Mouse (Mus musculus) embryo, embryonic 11 days (tissue): ENCODE measurements around the gene Pcbp2.

ENCODE experiments used
- DNase-seq: peaks from one replicate; pipeline ENCODE4 v3.0.0-alpha.2; 2015

The Pcbp2 gene

DNA sequence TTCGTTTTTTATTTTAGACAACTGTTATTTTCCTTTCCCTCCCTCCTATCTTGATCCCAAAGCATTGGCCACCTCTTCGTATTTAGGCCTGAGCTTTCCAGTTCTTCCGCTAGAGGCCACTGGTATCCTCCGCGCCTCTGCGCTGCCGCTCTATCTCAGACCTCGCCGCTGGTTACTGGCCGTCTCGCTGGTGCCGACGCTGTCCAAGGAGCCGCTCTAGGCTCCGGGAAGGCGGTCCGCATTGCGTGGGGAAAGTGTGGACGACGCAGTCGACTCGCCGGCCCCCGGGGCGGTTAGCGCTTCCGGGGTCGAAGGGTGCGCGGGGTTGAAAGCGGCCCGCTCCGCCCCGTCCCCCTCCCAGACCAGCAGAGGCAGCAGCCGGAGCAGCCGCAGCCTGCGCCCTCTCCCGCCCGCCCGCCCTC lies at the start of gene Pcbp2:
Pcbp2 (plus strand) TSS at position 357 of the 422 bp plus-strand sequence.
- peak; percentile 99 for DNase-seq

DNA sequence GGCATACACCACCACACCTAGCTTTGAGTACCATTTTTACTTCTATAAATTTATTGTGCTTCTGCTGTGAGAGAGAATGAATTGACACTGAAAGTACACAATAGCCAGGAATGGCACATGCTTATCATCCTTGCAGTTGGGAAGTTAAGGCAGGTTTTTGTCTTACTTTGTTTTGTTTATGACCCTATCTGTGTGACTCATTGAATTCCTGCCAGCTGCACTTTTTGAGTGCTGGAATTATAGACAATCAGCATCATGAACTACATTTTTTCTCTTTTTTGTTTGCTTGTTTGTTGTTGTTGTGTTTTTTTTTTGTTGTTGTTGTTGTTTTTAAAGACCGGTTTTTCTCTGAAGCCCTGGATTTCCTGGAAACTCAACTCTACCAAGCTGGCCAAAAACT lies 49.4 kb upstream of the Pcbp2 start:
- DNase-seq: no peak

DNA sequence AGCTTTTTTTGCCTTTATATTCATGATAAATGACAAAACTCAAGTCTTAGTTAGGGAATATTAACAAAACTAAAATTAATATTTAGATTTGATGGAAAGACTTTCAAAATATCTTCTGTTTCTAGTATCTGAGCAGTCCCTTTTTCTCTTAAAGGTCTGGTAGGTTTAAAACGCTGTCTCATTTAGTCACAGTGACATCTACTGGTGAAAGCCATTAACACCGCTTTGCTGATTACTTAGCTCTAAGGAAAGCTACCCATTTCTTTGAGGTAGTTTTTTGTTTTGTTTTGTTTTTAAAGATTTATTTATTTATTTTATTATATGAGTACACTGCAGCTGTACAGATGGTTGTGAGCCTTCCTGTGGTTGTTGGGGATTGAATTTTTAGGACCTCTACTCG lies 48.9 kb upstream of the Pcbp2 start:
- DNase-seq: peak; percentile 73

DNA sequence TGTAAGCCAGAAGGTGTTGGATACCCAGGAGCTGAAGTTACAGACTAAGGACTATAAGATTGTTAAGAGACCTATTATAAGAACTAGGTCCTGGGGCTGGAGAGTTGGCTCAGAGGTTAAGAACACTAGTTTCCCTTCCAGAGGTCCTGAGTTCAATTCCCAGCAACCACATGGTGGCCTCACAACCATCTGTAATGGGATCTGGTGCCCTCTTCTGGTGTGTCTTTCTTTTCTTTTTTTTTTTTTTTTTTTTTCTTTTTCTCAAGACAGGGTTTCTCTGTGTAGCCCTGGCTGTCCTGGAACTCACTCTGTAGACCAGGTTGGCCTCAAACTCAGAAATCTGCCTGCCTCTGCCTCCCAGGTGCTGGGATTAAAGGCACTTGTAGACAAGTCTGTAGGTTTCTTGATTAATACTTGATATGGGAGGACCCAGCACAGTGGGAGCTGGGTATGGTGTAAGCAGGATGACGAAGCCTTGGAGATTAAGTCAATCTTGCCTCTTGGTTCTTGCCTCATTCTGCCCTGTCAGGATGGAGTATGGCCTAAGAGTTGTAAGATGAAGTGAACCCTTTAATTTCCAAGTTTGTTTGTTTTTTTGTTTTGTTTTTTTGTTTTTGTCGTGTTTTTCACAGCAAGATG lies 46.6 kb upstream of the Pcbp2 start:
- DNase-seq: no peak

DNA sequence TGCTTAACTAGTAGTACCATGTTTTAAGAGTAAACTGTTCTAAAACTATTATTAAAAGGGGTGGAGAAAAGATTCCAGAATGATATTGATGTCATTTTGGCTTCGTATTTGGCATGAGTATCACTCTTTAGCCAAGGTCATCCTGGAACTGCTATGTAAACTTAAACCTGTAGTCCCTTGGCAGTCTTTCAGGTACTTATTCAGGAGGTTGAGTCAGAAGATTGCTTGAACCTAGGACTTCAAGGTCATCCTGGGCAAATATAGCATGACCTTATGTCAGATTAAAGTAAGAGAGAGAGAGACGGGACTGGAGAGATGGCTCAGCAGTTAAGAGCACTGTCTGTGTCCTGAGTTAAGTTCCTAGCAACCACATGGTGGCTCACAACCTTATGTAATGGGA lies 45.7 kb upstream of the Pcbp2 start:
- no peak for DNase-seq

DNA sequence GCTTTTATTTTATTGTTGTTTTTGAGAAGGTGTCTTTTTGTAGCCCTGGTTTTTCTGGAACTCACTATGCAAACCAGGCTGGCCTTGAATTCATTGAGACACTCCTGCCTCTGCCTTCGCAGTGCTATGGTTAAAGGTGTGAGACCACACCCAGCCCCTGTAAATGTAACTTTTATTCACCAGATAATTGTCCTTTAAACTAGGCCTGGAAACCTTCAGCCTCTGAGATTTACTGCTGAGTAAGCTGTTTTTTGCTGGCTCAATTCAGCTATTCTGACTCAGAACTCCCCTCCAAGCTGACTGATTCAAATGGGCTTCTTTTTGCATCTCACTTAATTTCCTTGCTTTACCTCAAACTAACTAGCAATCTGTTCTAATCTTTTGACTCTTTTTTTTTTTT lies 43.4 kb upstream of the Pcbp2 start:
- DNase-seq: no peak

DNA sequence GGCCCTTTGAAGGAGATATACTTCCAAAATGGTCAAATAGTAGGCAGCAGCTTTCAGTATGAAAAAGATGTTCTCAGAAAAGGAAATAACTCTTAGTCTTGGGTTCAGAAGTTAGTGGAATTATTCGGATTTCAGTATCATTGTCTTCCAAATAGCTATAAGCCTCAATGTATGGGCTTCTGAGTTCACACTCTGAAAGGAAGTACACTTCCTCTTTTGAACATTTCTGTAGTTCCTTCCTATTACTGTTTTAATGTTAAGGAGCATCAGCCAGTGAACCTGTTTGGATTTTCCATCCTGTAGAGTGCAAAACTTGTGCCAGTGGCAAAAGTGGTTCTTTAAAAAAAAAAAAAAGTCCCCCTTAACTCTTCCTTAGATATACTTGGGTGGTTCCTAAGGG lies 38.3 kb upstream of the Pcbp2 start:
- no peak for DNase-seq

DNA sequence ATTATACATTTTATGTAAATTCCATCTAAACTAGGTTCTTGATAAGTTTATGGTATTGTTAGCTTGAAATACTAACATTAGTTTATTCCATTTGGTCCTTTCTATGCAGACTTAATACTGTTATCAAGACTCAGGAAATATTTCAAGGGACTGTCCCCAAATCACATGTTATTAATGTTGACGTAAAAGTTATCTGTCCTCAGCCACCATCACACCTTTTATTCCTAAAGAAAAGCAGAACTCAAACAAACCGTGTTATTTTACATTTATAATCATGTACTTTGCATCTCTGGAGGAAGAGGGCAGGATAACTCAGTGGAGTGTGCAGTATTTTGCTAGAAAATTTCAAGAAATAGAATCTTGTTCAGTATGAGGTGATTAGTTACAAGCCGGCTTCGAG lies 37.2 kb upstream of the Pcbp2 start:
- no peak for DNase-seq

DNA sequence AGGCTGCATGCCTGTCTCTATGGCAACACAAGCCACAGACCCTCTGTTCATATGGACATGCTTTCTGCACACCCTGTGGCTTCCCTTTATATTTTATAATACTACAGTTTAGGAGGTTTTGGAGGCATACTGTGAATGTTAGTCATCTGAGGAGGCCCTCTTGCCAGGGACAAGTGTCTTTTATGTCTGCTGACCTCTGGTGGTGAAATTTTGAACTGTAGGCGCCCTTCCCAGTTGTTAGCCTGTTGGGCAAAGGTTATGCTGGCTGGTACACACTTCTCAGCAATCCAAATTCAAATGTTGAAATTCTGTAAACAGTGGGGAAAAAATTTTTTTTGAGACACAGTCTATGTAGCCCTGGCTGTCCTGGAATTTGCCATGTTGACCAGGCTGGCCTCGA lies 27.8 kb upstream of the Pcbp2 start:
- peak; percentile 83 for DNase-seq

DNA sequence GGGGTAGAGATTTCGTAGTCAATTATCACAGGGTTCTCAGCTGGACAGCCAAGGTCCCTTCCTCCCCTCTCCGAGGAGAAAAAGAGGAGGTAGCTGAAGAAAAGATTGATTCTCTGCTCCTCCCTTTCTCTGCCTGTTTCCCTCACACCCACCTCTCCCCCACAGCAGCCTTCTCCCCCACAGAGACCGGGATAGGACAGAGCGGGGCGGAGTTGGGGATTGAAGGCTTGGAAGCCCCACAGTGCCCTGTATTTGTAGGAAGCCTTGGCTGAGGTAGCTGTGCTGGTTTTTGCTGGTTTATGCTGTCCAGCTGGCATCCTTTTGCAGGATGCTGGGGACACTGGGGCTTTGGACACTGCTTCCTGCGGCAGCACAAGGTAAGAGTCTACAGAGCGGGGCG lies 25.2 kb upstream of the Pcbp2 start, which contains the start of gene Amhr2:
Amhr2 (plus strand) TSS at position 222 of the 400 bp plus-strand sequence.
- no peak for DNase-seq

DNA sequence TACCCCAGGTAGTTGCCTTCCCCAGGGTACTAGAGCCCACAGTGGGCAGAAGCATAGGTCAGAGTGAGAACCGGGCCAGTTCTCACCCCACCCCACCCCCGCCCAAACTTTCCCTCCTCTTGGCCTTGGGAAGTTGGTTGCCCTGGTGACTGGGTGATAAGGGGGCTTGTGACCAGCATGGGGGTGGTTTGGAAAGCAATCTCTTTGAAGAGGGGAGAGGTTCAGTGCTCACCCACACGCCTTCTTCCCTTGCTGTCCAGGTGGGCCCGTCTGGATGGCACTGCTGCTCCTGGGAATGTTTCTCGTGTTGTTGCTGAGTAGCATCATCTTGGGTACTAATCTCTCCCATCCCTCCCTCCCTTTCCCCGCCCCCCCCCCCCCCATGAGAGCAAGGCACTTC lies 23.9 kb upstream of the Pcbp2 start:
- no peak for DNase-seq

DNA sequence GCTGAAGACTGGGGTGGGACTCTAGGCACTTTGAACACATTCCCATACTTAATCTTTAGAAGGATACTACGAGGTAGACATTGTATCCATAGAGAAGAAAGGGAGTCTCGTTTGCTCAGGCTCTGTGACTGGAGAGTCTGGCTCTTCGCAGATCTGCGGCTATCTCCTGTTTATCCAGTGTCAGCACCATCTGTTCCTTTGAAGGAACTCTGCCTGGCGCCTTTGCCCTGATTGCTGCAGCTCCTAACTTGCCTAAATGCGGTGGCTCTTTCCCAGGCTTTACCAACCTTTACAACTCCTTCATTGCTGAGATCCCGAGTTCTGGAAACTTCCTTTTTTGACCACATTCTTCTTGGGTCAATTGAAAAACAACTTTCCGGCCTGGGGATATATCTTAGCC lies 21.0 kb upstream of the Pcbp2 start:
- no peak for DNase-seq

DNA sequence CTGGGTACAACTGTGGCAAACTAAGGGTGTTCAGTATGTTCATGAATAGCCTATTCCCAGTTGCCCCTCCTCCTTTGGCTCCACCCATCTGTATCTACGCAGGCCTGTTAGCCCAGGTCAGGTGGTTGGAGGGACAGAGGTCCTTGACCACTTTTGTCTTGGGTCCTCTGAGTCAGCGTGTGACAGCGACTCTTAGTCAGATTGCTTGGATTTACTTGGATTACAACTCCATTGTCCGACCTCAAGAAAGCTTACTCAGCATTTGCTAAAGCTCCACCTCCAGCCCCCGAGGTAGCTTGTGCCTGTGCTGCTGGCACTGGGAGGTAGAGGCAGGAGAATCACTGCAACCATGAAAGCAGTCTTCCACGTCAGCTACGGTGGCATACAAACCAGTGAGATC lies 19.4 kb upstream of the Pcbp2 start:
- no peak for DNase-seq

DNA sequence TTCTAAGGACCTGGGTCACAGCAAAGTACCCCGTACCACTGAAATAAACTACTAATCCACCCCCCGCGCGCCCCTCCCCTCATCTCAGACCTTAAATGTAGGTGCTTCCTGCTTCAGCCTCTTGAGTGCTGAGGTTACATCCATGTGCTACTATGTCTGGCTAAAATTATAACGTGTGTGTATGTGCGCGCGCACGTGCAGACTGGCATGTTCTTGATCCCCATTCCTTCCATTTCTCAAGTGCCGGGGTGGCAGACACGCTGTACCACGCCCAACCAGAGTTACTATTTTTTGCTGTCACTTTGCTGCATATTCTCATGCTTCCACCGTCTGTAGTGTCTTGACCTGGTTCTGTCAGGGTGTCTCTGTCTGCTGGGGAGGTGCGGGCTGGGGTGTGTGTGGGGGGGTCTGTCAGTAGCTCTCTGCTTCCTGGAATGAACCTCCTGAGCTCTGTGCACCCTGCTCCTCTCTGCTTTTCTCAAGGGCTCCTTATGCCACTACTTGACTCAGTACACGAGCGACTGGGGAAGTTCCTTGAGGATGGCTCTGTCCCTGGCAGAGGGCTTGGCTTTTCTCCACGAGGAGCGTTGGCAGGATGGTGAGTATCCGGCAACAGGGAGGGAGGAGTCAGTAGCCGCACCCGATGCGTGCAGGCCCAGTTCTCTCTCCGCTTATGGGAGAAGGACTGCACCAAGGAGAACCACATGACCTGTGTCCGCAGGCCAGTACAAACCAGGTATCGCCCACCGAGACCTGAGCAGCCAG lies 18.5 kb upstream of the Pcbp2 start:
- no peak for DNase-seq

DNA sequence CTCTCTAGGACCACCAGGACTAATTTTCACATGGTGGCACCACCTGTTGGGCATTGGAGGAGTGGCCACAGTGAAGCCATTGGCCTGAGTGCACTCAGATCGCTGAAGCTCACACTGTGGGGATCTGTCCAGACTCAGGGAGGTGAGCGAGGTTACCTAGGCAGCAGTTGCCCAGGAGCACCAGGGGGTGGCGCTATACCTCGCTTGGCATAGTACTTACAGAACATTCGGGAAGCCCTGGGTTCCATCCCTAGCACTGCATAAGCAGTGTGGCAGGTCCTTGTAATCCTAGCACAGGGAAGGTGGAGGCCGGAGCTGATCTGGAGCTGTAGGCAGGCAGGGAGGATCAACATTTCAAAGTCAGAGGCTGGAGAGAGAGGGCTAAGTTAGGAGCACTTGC lies 14.3 kb upstream of the Pcbp2 start:
- peak; percentile 12 for DNase-seq

DNA sequence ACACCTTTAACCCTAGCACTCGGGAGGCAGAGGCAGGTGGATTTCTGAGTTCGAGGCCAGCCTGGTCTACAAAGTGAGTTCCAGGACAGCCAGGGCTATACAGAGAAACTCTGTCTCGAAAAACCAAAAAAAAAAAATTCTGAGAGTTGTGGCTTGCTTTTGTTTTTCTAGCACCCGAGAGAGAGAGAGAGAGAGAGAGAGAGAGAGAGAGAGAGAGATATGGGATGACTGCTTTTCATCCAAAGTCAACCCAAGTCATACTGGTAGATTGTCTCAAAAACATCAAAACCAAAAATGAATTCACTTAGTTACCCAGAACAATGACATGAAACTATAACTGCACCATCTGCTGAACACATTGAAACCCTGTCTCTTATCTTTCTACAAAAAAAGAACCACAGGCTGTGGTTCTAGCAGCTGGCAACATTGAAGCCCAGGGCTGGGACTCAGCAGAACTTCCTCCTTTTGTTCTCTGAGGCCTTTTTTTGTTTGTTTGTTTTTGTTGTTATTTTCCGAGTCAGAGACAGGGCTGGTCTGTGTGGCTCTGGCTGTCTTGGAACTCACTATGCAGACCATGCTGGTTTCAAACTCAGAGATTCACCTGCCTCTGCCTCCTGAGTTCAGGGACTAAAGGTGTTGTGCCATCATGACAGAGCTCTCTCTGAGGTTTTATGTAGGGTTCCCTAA lies 12.1 kb upstream of the Pcbp2 start:
- DNase-seq: no peak

DNA sequence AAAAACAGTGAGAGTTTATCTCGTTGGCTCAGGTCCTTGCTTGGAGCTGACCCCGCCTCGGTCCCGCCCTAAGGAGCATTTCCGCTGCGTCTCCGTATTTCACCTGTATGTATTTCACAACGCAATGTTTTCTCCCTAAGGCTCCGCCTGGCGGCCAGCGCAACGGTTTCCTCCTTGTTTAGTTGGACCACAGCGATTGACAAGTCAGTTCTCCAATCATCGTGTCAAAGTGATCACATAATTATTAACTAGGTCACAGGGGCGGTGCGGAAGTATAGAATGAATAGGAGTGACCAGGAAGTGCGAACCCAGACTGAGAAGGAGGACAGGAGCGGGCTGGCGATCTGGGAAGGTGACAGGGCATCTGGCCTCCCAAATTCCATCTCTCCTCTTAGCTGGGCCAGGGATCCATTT lies 11.4 kb upstream of the Pcbp2 start, which contains the start of gene Prr13:
Prr13 (plus strand) TSS at position 125 of the 414 bp plus-strand sequence.
- DNase-seq: peak; percentile 94

DNA sequence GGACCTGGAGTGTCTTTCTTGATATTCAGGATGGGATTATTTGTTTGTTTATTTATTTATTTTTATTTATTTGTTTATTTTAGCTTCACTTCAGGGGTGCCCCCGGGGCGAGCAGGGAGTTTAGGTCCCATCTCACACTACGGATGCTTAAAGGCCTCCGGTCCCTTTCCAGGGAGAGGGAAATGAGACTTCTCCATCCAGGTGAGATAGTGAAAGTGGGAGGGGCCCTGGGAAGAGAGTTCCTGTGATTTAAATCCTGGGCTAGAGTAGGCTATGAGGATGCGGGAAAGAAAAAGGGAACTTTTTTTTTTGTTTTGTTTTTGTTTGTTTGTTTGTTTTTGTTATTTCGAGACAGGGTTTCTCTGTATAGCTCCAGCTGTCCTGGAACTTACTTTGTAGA lies 11.0 kb upstream of the Pcbp2 start:
- DNase-seq: no peak

DNA sequence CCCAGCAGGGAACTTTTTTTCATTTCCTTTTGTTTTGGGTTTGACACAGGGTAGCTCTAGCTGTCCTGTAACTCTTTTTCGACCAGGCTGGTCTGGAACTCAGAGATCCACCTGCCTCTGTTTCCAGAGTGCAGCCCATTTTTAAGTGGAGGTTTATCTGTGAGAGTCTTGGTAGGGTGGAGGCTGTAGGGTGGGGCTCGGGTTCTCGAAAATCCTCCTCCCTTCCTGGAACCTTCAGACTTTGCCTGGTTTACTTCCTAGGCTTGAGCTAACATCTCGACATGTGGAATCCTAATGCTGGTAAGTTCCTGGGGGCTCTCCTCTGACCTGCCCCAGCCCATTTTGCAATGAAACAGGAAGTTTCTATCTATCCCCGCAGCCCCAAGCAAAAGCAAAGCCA lies 10.5 kb upstream of the Pcbp2 start:
- no peak for DNase-seq

DNA sequence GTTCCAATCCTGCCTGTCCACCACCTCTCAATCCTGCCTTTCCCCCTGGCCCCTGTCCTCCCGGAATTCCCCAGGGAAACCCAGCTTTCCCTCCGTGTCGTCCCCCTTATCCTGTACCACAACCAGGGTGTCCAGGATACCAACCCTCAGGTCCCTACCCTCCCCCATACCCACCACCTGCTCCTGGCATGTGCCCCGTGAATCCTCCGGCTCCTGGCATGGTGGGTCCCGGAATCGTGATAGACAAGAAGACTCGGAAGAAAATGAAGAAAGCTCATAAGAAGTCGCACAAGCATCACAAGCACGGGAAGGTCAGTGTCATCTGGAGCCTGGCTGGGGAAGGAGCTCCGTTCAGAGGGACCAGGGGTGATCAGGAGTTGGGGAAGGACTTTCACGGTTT lies 9.9 kb upstream of the Pcbp2 start:
- no peak for DNase-seq

DNA sequence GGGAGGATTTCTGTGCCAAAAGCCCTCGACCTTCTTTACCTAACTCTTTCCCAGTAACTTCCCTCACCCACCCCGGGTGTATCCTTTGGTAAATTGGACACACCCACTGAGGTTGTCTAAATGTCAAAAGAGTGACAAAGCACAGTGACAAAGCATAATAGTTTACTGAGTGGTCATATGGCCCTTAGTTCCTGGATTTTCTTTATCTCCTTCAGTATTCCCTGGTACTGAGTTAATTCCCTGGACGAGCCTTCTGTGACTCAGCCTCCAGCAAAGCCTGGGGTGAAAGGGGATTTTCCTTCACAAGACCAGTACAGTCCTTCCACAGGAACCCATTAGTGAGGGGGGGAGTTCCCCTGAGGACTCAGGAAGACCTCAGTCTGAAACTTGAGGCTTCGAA lies 9.4 kb upstream of the Pcbp2 start:
- DNase-seq: no peak

DNA sequence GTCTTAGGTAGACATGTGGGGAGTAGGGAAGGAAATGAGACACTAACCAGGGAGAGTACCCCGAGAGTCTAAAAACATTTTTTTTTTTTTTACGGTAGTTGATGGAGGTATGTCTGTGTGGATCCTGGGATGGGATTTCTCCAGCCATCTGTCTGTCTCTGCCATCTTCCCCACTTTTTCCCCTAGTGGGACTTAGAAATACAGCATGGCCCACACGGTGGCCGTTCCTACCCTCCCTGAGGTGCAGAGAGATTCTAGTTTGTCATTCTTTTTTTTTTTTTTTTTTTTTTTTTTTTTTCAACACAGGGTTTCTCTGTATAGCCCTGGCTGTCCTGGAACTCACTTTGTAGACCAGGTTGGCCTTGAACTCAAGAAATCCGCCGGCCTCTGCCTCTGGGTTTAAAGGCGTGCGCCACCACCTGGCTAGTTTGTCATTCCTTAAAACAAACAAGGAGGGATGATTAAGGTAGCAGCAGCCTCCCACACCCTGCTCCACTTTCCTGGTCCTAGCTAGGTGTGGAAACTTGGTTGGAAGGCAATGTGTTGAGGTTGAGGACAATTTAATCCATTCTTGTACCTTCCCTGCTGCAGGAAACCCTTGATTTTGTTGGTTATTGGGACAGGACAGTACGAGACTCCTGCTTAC lies 8.8 kb upstream of the Pcbp2 start:
- DNase-seq: no peak

DNA sequence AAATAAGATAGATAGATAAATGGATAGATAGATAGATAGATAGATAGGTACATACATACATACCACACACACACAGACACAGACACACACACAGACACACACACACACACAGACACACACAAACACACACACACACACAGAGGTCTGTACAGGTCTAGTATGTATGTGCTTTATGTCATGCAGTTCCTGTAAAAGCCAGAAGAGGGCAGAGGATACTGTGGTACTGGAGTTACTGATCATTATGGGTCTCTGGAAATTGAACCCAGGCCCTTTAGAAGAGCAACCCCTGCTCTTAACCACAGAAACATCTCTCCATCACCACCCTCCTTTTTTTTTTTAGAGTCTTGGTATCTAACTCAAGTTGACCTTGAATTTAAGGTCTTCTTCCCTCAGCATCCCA lies 6.7 kb upstream of the Pcbp2 start:
- DNase-seq: peak; percentile 44
